Mouse (Mus musculus) intestine, embryonic 16.5 days (tissue): Measurements from ENCODE around the gene Rcan1. TPM values are rescaled to one million over a fixed set of nuclear protein-coding genes. Genes with fewer than 3 reads are reported as not detected.

Experiments
- polyA plus RNA-seq: library from polyadenylated mRNA; unstranded; fragments of >200 nt; fragmentation: Nextera tagmentation; extraction: Ambion mirVana; gene quantifications from 2 replicates; pipeline ENCODE4 v1.2.1, GENCODE M21; 2015

The Rcan1 gene
- polyA plus RNA-seq, 1 experiment from 2014 or later, result 23.6 TPM

Other genes with a start within 250 kb of the Rcan1 start
- 0.10 and 0.21 TPM in 2 replicates for gene Kcne2, start 178.5 kb downstream of the Rcan1 start, polyA plus RNA-seq
- 98.0 and 101 TPM in 2 replicates for gene Smim11, start 169.6 kb downstream of the Rcan1 start, polyA plus RNA-seq
- not detected in 2 replicates for gene Fam243, start 149.4 kb downstream of the Rcan1 start, polyA plus RNA-seq
- not detected in 2 replicates for gene Kcne1, start 111.4 kb downstream of the Rcan1 start, polyA plus RNA-seq
- 57.4 and 76.6 TPM in 2 replicates for gene Clic6, start 14.9 kb upstream of the Rcan1 start, polyA plus RNA-seq